Mouse (Mus musculus): Measurements from ENCODE around the gene Hnrnpa2b1. TPM values are rescaled to one million over a fixed set of nuclear protein-coding genes. Genes with fewer than 3 reads are reported as not detected.

Hnrnpa2b1 gene
- polyA plus RNA-seq, 1 experiment from 2014 or later: 712 TPM

DNA sequence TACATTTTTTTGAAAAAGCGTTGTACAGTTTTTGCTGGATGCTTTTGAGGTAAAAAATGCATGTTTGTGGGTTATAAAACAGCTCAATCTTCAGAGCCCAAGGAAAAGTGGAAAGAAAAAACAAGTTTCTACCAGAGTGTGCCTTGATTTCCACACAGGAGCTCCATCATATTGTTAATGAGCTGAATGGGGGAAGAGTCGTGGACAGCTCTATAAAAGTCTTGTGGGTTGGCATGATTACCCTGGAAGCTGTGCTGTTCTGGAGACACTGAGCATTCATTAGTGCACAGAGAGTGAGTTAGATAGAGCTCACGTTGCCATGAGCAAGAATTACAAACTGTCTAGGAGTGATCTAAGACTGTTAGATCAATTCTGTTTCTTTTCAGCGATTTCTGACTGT is 2.5 kb upstream of the Hnrnpa2b1 start:
- no peak overlapping the region for H3K27ac ChIP-seq (ENCODE audit: low read length)
- peaks cover 32% of the 10 kb centered on the region for H3K36me3 ChIP-seq (ENCODE audit: control insufficient read depth, insufficient read depth)
- peak overlapping the region; percentile 55 for H3K4me3 ChIP-seq (ENCODE audit: low read depth, low read length)

DNA sequence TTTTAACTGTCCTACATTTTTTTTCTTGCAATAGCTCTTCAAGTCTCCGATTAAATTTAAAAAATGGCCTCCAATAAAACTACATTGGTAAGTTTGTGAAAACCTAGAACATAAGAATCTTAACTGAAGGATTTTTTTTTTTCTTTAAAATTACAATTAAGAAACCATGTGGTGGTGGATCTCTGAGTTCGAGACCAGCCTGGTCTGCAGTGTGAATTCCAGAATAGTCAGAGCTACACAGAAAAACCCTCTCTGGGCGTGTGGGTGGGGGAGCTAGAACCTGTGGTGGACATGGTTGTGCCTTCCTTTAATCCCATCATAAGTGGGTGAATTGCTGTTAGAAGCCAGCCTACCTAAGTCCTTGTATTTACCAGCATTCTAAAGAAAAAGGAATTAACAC is 2.1 kb upstream of the Hnrnpa2b1 start:
- Histone ChIP-seq H3K4me3 (ENCODE audit: low read depth, low read length) (peak overlapping the region; percentile 55), H3K36me3 (ENCODE audit: control insufficient read depth, insufficient read depth) (peaks cover 33% of the 10 kb centered on the region), H3K27me3 (ENCODE audit: control insufficient read depth, insufficient read depth, low read depth, low read length) (no peaks in the 10 kb centered on the region), H3K9me3 (replicated peaks; ENCODE audit: control insufficient read depth, low read length) (no peaks in the 10 kb centered on the region), H3K9ac (ENCODE audit: low read depth, low read length) (peak overlapping the region; percentile 54), H3K4me2 (ENCODE audit: low read depth, low read length) (peak overlapping the region; percentile 63), H3K27ac (ENCODE audit: low read length) (no peak overlapping the region), H3K4me1 (ENCODE audit: control insufficient read depth, low read depth, low read length) (peaks cover 25% of the 10 kb centered on the region)
- 12% methylated on average over 3 of the region's 3 CpGs for WGBS (ENCODE audit: insufficient replicate concordance)
- ATAC-seq (ENCODE audit: low read depth): no peak

More for the DNA sequence above, 2.5 kb upstream of the Hnrnpa2b1 start:
- Histone ChIP-seq H3K9me3 (replicated peaks; ENCODE audit: control insufficient read depth, low read length) (no peaks in the 10 kb centered on the region), H3K4me1 (ENCODE audit: control insufficient read depth, low read depth, low read length) (peaks cover 22% of the 10 kb centered on the region), H3K4me2 (ENCODE audit: low read depth, low read length) (peak overlapping the region; percentile 63), H3K9ac (ENCODE audit: low read depth, low read length) (peak overlapping the region; percentile 54), H3K27me3 (ENCODE audit: control insufficient read depth, insufficient read depth, low read depth, low read length) (no peaks in the 10 kb centered on the region)
- 53% methylated on average over 4 of the region's 4 CpGs for WGBS (ENCODE audit: insufficient replicate concordance)
- ATAC-seq (ENCODE audit: low read depth): no peak

DNA sequence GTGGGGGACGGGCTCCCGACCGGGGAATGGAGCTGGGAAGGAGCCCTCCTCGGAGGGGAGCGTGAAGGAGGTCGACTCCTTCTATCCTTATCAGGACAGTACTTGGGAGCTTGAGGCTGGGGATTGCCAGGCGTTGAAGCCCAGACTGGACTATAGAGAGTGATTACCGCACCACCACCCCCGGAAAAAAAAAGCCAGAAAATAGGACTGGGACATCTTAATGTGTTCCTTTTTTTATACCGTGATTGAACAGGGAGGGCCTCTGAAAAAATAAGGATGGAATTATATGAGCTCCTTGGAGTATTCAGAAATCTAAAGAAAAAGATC is 1.4 kb upstream of the Hnrnpa2b1 start:
- Histone ChIP-seq H3K4me3 (ENCODE audit: low read depth, low read length) (peak overlapping the region; percentile 94), H3K9me3 (replicated peaks; ENCODE audit: control insufficient read depth, low read length) (no peaks in the 10 kb centered on the region), H3K9ac (ENCODE audit: low read depth, low read length) (peak overlapping the region; percentile 98), H3K4me2 (ENCODE audit: low read depth, low read length) (peak overlapping the region; percentile 56), H3K27ac (ENCODE audit: low read length) (peak overlapping the region; percentile 98), H3K27me3 (ENCODE audit: control insufficient read depth, insufficient read depth, low read depth, low read length) (no peaks in the 10 kb centered on the region), H3K4me1 (ENCODE audit: control insufficient read depth, low read depth, low read length) (peaks cover 25% of the 10 kb centered on the region), H3K36me3 (ENCODE audit: control insufficient read depth, insufficient read depth) (peaks cover 34% of the 10 kb centered on the region)
- 1% methylated on average over 10 of the region's 10 CpGs for WGBS (ENCODE audit: insufficient replicate concordance)
- no peak for ATAC-seq (ENCODE audit: low read depth)

DNA sequence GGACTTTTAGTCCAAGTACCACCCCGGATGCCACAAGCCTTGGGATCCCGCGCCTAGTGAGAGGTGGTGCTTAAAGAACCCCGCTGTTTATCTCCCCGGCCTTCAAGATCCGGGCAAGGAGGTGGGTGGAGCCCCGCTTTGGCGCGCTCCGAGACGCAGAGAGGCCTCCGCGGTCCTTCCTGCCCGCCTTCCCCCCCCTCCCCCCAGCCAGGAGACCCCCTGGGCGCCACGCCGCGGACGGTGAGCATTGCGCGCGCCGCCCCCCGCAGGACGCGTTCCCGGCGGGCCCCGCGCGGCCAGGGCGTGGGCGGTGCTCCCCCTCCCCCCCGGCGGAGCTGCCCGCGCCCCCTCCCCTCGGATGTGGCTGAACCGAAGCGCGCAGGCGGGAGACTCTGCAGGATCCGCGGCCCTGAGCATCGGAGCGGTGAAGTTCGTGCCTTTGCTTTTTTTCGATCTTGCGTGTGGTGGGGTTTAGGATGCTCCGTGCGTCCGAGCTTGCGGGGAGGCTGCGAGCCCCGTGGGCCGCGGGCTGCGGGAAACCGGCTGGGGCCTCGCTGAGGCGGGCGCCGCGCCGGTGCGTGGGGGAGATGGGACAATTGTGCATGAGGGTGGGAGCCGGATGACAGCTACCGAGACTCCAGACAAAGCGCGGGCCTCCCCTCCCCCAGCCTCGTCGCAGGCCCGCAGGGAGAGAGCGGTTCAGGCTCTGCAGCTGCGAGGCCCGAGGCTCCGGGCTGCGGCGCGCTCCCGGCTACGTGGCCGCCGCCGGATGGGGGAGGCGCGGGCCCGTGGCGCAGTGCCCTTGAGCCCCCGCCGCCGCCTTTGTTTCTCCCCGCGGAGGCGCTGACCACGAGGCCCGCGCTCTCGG is 851 bp upstream of the Hnrnpa2b1 start, which contains the start of gene Cbx3:
Cbx3 (plus strand) TSS at position 50 of the 868 bp plus-strand sequence.
- WGBS (ENCODE audit: insufficient replicate concordance): under 1% methylated on average over 85 of the region's 99 CpGs

DNA sequence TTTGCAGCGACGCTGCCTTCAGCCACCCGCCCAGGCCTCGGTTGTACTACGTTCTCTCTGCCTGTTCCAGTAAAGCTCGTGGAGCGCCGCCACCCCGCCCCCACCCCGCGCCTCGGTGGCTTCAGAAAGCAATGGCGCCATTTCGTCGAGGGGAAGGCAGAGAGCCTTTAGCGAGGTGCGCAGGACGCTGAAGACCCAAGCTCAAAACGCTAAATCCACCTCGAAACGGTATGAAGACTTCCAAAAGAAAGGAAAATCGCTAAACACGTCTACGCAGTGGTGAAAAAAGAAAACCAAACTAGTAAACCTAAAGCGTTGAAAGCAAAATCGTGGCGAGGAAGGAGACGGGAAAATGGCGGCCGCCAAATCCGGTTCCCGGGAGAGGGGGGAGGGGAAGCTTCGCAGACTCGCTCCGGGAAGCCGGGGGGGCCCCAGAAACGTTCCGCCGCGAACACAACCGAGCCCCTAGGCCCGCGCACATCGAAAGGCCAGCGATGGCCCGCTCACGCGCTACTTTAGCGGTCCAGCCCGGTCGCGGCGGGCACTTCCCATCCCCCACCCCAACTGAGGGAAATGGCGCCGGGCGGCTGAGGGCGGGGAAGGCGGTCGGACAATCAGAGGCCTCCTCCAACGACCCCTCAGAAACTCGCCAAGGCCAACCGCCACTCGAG is 668 bp downstream of the Hnrnpa2b1 start:
- peak overlapping the region; percentile 98 for H3K27ac ChIP-seq (ENCODE audit: low read length)
- H3K4me1 ChIP-seq (ENCODE audit: control insufficient read depth, low read depth, low read length): peaks cover 29% of the 10 kb centered on the region
- H3K4me3 ChIP-seq (ENCODE audit: low read depth, low read length): peak overlapping the region; percentile 94
- H3K27me3 ChIP-seq (ENCODE audit: control insufficient read depth, insufficient read depth, low read depth, low read length): no peaks in the 10 kb centered on the region
- no peaks in the 10 kb centered on the region for H3K9me3 ChIP-seq (replicated peaks; ENCODE audit: control insufficient read depth, low read length)
- H3K36me3 ChIP-seq (ENCODE audit: control insufficient read depth, insufficient read depth): peaks cover 42% of the 10 kb centered on the region
- peak overlapping the region; percentile 98 for H3K9ac ChIP-seq (ENCODE audit: low read depth, low read length)
- WGBS (ENCODE audit: insufficient replicate concordance): under 1% methylated on average over 63 of the region's 63 CpGs
- H3K4me2 ChIP-seq (ENCODE audit: low read depth, low read length): peak overlapping the region; percentile 51
- peak; percentile 9 for ATAC-seq (ENCODE audit: low read depth)

More for the DNA sequence above, 851 bp upstream of the Hnrnpa2b1 start, which contains the start of gene Cbx3:
- no peaks in the 10 kb centered on the region for H3K9me3 ChIP-seq (replicated peaks; ENCODE audit: control insufficient read depth, low read length)
- ATAC-seq (ENCODE audit: low read depth): peak; percentile 73
- H3K27me3 ChIP-seq (ENCODE audit: control insufficient read depth, insufficient read depth, low read depth, low read length): no peaks in the 10 kb centered on the region
- peaks cover 30% of the 10 kb centered on the region for H3K4me1 ChIP-seq (ENCODE audit: control insufficient read depth, low read depth, low read length)
- H3K36me3 ChIP-seq (ENCODE audit: control insufficient read depth, insufficient read depth): peaks cover 35% of the 10 kb centered on the region
- H3K27ac ChIP-seq (ENCODE audit: low read length): peak within 1 kb of the TSS; percentile 98
- H3K4me3 ChIP-seq (ENCODE audit: low read depth, low read length): peak within 1 kb of the TSS; percentile 94
- H3K4me2 ChIP-seq (ENCODE audit: low read depth, low read length): peak within 1 kb of the TSS; percentile 56
- H3K9ac ChIP-seq (ENCODE audit: low read depth, low read length): peak within 1 kb of the TSS; percentile 98

DNA sequence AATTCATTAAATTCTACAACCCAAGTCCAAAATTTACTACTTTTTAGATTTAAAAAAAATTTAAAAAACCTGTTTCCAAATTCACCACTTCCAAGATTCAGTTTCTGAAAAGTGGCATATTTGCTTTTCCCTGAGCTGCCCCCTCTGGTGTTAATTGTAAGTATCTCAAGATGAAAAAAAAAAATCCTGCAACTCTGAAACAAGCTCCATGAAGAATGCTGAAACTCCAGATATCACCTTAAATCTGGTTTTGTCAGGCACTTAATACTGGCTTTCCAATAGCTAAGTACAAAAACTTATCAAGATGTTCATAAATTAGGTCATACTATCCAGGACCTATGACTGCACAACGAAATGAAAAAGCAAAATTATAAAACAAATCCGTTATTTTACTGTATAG is 2.0 kb downstream of the Hnrnpa2b1 start:
- ATAC-seq (ENCODE audit: low read depth): no peak
- Histone ChIP-seq H3K9ac (ENCODE audit: low read depth, low read length) (peak overlapping the region; percentile 57; the same call in 1 of the 2 replicates), H3K36me3 (ENCODE audit: control insufficient read depth, insufficient read depth) (peaks cover 42% of the 10 kb centered on the region), H3K4me2 (ENCODE audit: low read depth, low read length) (peak overlapping the region; percentile 73), H3K27me3 (ENCODE audit: control insufficient read depth, insufficient read depth, low read depth, low read length) (no peaks in the 10 kb centered on the region), H3K27ac (ENCODE audit: low read length) (no peak overlapping the region), H3K9me3 (replicated peaks; ENCODE audit: control insufficient read depth, low read length) (no peaks in the 10 kb centered on the region), H3K4me3 (ENCODE audit: low read depth, low read length) (peak overlapping the region; percentile 64), H3K4me1 (ENCODE audit: control insufficient read depth, low read depth, low read length) (peaks cover 23% of the 10 kb centered on the region)
- WGBS (ENCODE audit: insufficient replicate concordance): 0% methylated on average over 2 of the region's 2 CpGs

DNA sequence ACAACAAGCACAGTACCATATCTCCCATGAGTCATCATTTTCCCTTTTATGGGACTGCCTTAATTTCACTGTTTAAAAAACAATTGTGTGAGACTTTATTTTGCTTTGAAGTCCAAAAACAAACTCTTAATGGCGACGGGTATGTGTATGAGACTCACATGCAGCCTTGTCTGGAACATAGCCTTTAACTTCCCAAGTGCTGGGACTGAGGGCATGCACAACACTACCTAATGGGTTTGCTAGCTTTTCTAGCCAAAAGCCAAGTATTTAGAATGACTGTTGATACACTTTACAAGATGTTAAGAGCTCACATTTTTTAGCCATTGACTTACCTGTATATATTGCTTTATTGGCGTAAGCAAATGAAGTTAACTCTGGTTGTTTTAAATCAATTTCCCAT is 9.3 kb downstream of the Hnrnpa2b1 start:
- peaks cover 58% of the 10 kb centered on the region for H3K36me3 ChIP-seq (ENCODE audit: control insufficient read depth, insufficient read depth)
- WGBS (ENCODE audit: insufficient replicate concordance): 87% methylated on average over 3 of the region's 3 CpGs

DNA sequence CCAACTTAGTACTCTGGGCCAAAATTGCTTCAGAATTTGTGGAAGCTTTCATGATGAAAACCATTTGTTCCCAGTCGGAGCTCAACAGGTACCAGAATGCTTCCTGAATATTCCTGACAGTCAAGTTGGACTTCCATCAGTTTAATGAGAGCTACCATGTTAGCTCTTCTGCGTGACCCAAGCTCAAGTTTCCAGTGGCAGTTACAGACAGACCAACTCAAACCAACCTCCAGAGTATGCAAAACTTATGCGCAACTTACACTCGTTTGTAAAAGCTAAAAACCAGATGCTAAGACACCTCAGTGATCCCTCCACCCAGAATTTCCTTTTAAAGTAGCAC is 9.7 kb downstream of the Hnrnpa2b1 start:
- no peak overlapping the region for H3K4me3 ChIP-seq (ENCODE audit: low read depth, low read length)
- no peaks in the 10 kb centered on the region for H3K9me3 ChIP-seq (replicated peaks; ENCODE audit: control insufficient read depth, low read length)
- 77% methylated on average over 4 of the region's 4 CpGs for WGBS (ENCODE audit: insufficient replicate concordance)
- H3K27me3 ChIP-seq (ENCODE audit: control insufficient read depth, insufficient read depth, low read depth, low read length): no peaks in the 10 kb centered on the region
- H3K27ac ChIP-seq (ENCODE audit: low read length): no peak overlapping the region
- ATAC-seq (ENCODE audit: low read depth): peak; percentile 8; the same call in 1 of the 2 replicates
- H3K36me3 ChIP-seq (ENCODE audit: control insufficient read depth, insufficient read depth): peaks cover 54% of the 10 kb centered on the region
- no peak overlapping the region for H3K4me2 ChIP-seq (ENCODE audit: low read depth, low read length)
- peaks cover 5% of the 10 kb centered on the region; the same call in 1 of the 2 replicates for H3K4me1 ChIP-seq (ENCODE audit: control insufficient read depth, low read depth, low read length)
- H3K9ac ChIP-seq (ENCODE audit: low read depth, low read length): no peak overlapping the region

More for the DNA sequence above, 9.3 kb downstream of the Hnrnpa2b1 start:
- no peak overlapping the region for H3K27ac ChIP-seq (ENCODE audit: low read length)
- H3K9ac ChIP-seq (ENCODE audit: low read depth, low read length): no peak overlapping the region
- H3K4me3 ChIP-seq (ENCODE audit: low read depth, low read length): no peak overlapping the region
- ATAC-seq (ENCODE audit: low read depth): 0 out of 2 replicates have a peak, but pooled peaks have one; percentile 3
- peaks cover 5% of the 10 kb centered on the region; the same call in 1 of the 2 replicates for H3K4me1 ChIP-seq (ENCODE audit: control insufficient read depth, low read depth, low read length)
- no peaks in the 10 kb centered on the region for H3K9me3 ChIP-seq (replicated peaks; ENCODE audit: control insufficient read depth, low read length)
- no peak overlapping the region for H3K4me2 ChIP-seq (ENCODE audit: low read depth, low read length)
- no peaks in the 10 kb centered on the region for H3K27me3 ChIP-seq (ENCODE audit: control insufficient read depth, insufficient read depth, low read depth, low read length)
